Mouse (Mus musculus) kidney, embryonic 14.5 days (tissue): Measurements from ENCODE around the gene Nmnat2. TPM values are rescaled to one million over a fixed set of nuclear protein-coding genes. Genes with fewer than 3 reads are reported as not detected.

Experiments
- ATAC-seq: fragments of 200-750 bp; cut with Nextera tagmentation; 2 replicates; pipeline ENCODE4 v1.8.0; 2017; ENCODE audit warnings: moderate number of reproducible peaks, mild to moderate bottlenecking, moderate TSS enrichment, moderate library complexity; ENCODE audit not compliant: low FRiP score, low TSS enrichment
- H3K27ac ChIP-seq: fragments of 300-500 bp; sonication (generic); 2 replicates; pipeline ENCODE4 v1.5.1; 2014; ENCODE audit warnings: low read depth, mild to moderate bottlenecking, low read length, moderate library complexity, mixed read lengths
- H3K27me3 ChIP-seq: fragments of 300-500 bp; sonication (generic); 2 replicates; pipeline ENCODE4 v1.6.1; 2014; ENCODE audit warnings: mild to moderate bottlenecking, low read length; ENCODE audit not compliant: control insufficient read depth, insufficient read depth
- H3K36me3 ChIP-seq: fragments of 300-500 bp; sonication (generic); 2 replicates; pipeline ENCODE4 v1.6.1; 2014; ENCODE audit warnings: low read length, mixed read lengths; ENCODE audit not compliant: control insufficient read depth, insufficient read depth
- H3K4me1 ChIP-seq: fragments of 300-500 bp; sonication (generic); 2 replicates; pipeline ENCODE4 v1.6.1; 2014; ENCODE audit warnings: low read length, mixed read lengths; ENCODE audit not compliant: control insufficient read depth, insufficient read depth
- H3K4me2 ChIP-seq: fragments of 300-500 bp; sonication (generic); replicated peaks from 2 replicates; pipeline ENCODE4 v1.6.1; 2014; ENCODE audit warnings: low read depth, mild to moderate bottlenecking, low read length
- H3K4me3 ChIP-seq: fragments of 300-500 bp; sonication (generic); 2 replicates; pipeline ENCODE4 v1.5.1; 2014; ENCODE audit warnings: mild to moderate bottlenecking, low read length
- H3K9ac ChIP-seq: fragments of 300-500 bp; sonication (generic); 2 replicates; pipeline ENCODE4 v1.6.1; 2014; ENCODE audit warnings: low read depth, mild to moderate bottlenecking, low read length, moderate library complexity
- H3K9me3 ChIP-seq: fragments of 300-500 bp; sonication (generic); 2 replicates; pipeline ENCODE4 v1.6.1; 2016; ENCODE audit warnings: low read length; ENCODE audit not compliant: control insufficient read depth
- WGBS: fragments of 180-500 bp; shearing (Covaris S2); extraction: QIAGEN DNeasy Blood & Tissue Kit; methylation state at CpG from one replicate; pipeline ENCODE4 v1.1.7; 2014; 5-methylcytosine and 5-hydroxymethylcytosine counted together
- polyA plus RNA-seq: library from polyadenylated mRNA; unstranded; fragments of >200 nt; fragmentation: Nextera tagmentation; extraction: Ambion mirVana; gene quantifications from 2 replicates; pipeline ENCODE4 v1.2.1, GENCODE M21; 2014

Nmnat2 gene
- polyA plus RNA-seq, 1 experiment from 2014 or later, result 0.79 TPM

- no peak overlapping the region for H3K9ac ChIP-seq
- H3K4me3 ChIP-seq, result no peak overlapping the region
- WGBS, result 46% methylated on average over 12 of the region's 12 CpGs
- no peak overlapping the region for H3K27ac ChIP-seq
- no peaks in the 10 kb centered on the region for H3K36me3 ChIP-seq
- H3K4me2 ChIP-seq, result no peak overlapping the region
- H3K27me3 ChIP-seq, result no peaks in the 10 kb centered on the region
- 0 out of 2 replicates have a peak, but pooled peaks cover 3% of the 10 kb centered on the region for H3K4me1 ChIP-seq
- ATAC-seq, result no peak
- no peaks in the 10 kb centered on the region for H3K9me3 ChIP-seq
Observed at GRCm38 (mm10) chr1:153094226-153095076, 139.7 kb downstream of the Nmnat2 start.

GRCm38 (mm10) chr1:153095328-153095727, 140.5 kb downstream of the Nmnat2 start:
- H3K27ac ChIP-seq, result no peak overlapping the region
- WGBS, result 67% methylated on average over 6 of the region's 6 CpGs
- no peaks in the 10 kb centered on the region for H3K36me3 ChIP-seq
- no peak overlapping the region for H3K4me3 ChIP-seq
- ATAC-seq, result no peak
- H3K4me1 ChIP-seq, result 0 out of 2 replicates have a peak, but pooled peaks cover 3% of the 10 kb centered on the region
- H3K9me3 ChIP-seq, result no peaks in the 10 kb centered on the region
- no peak overlapping the region for H3K4me2 ChIP-seq
- H3K9ac ChIP-seq, result no peak overlapping the region
- H3K27me3 ChIP-seq, result no peaks in the 10 kb centered on the region

DNA sequence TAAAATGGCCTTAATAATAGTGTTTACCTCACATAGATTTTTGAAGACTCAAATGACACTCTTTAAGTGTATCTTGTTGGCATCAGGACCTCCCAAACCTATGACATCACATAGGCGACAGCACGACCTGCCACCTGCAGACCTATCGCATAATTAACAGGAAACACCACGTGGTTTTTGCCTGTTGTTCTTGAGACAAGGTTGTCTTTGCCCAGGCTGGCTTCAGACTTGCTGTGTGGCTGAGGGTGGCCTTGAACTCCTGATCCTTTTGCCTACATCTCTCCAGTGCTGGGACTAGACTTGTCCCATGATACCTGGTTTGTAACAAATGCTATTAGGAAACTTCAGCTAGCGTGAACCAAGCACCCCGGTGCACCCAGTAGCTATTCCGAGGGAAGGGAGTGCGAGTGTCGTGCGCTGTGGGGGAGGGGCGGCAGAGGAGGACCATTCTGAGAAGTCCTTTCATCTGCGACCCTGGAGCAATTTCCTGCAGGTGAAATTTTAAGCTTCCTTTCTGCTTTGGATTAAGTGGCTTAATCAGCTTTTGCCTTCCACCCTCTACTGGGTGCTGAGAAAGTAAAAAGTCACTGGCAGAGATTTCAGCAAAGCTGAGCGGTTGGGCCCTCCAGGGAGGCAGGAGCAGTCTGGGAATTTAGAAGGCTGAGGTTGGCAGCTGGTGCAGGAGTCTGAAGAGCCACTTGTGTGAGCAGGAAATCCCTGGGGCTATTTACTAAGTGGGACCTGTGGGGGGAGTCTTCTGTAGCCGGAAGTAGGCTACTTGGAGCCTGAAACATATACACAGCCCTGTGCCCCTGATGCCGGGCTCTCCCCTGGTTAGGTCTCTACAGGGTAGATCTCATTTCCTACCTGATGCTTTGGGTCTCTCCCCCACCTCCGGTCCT, 141.3 kb downstream of the Nmnat2 start:
- H3K27me3 ChIP-seq, result no peaks in the 10 kb centered on the region

GRCm38 (mm10) chr1:153097017-153097675, 142.4 kb downstream of the Nmnat2 start:
- 93% methylated on average over 6 of the region's 6 CpGs for WGBS
- Histone ChIP-seq H3K36me3 (no peaks in the 10 kb centered on the region), H3K27me3 (no peaks in the 10 kb centered on the region), H3K4me3 (no peak overlapping the region), H3K27ac (peak overlapping the region; percentile 65; the same call in 1 of the 2 replicates), H3K4me1 (peaks cover 8% of the 10 kb centered on the region), H3K9ac (no peak overlapping the region), H3K4me2 (no peak overlapping the region), H3K9me3 (no peaks in the 10 kb centered on the region)
- ATAC-seq, result no peak

More for the DNA sequence above, 141.3 kb downstream of the Nmnat2 start:
- H3K9me3 ChIP-seq, result no peaks in the 10 kb centered on the region
- H3K4me2 ChIP-seq, result no peak overlapping the region
- peak overlapping the region; percentile 65; the same call in 1 of the 2 replicates for H3K27ac ChIP-seq
- WGBS, result 14% methylated on average over 16 of the region's 16 CpGs
- peak; percentile 30; the same call in 1 of the 2 replicates for ATAC-seq
- H3K9ac ChIP-seq, result no peak overlapping the region
- no peaks in the 10 kb centered on the region for H3K36me3 ChIP-seq
- no peak overlapping the region for H3K4me3 ChIP-seq
- H3K4me1 ChIP-seq, result peaks cover 6% of the 10 kb centered on the region; the same call in 1 of the 2 replicates

GRCm38 (mm10) chr1:153098586-153098985, 143.8 kb downstream of the Nmnat2 start:
- Histone ChIP-seq H3K9me3 (no peaks in the 10 kb centered on the region), H3K4me3 (no peak overlapping the region), H3K4me2 (no peak overlapping the region), H3K27me3 (no peaks in the 10 kb centered on the region), H3K4me1 (peaks cover 8% of the 10 kb centered on the region), H3K9ac (no peak overlapping the region), H3K27ac (no peak overlapping the region), H3K36me3 (no peaks in the 10 kb centered on the region)
- ATAC-seq, result no peak
- 43% methylated on average over 11 of the region's 11 CpGs for WGBS

DNA sequence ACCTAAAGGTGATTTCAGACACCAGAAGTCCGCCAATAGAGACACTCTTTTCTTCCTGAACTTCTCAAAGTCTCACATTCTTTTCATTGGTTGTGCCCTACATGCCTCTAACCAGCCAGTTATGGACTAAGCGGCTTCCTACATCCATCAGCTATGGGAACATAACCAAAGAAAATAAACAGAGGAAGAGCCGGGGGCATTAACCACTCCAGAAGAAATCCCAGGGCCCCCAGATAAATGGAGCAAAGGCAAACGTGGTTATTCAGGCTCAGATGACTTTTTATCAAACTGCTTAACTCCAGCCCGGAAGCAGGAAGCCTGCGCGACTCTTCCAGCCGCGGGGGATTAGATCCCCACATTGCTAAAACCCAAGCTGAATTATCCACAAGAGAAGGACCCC, 146.1 kb downstream of the Nmnat2 start:
- no peak overlapping the region for H3K9ac ChIP-seq
- no peak for ATAC-seq
- H3K27me3 ChIP-seq, result no peaks in the 10 kb centered on the region
- no peak overlapping the region for H3K4me3 ChIP-seq
- H3K27ac ChIP-seq, result peak overlapping the region; percentile 66; the same call in 1 of the 2 replicates
- no peaks in the 10 kb centered on the region for H3K36me3 ChIP-seq
- WGBS, result 39% methylated on average over 9 of the region's 9 CpGs
- H3K9me3 ChIP-seq, result no peaks in the 10 kb centered on the region
- no peak overlapping the region for H3K4me2 ChIP-seq
- peaks cover 8% of the 10 kb centered on the region for H3K4me1 ChIP-seq

DNA sequence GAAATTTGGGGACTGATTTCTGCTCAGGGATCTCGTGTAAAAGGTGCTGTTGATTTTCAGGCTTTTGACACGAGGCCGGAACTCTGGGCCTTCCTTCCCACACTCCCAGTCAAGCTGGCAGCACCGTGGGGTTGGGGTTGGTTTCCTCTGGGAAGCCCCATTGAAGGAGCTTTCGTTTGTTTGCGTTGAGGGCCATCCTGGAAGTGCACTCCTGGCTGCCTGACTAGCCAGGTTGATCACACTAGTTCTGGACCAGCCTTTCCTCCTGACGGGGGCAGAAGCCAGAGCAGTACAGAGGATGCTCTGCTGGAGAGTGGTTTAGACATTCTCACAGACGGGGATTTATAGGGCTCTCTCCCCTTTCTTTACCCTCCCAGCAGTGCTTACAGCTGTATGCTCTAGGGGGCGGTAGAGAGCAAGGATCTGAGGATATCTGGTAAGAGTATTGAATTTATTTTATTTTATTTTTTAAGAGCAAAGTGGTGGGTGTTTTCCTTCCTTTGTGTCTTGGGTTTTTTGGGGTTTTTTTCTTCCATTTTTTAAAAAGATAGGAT, 146.6 kb downstream of the Nmnat2 start:
- no peak; the same call in 1 of the 2 replicates for ATAC-seq
- Histone ChIP-seq H3K36me3 (no peaks in the 10 kb centered on the region), H3K4me2 (no peak overlapping the region), H3K27me3 (no peaks in the 10 kb centered on the region), H3K9ac (no peak overlapping the region), H3K4me3 (no peak overlapping the region), H3K27ac (peak overlapping the region; percentile 66; the same call in 1 of the 2 replicates), H3K9me3 (no peaks in the 10 kb centered on the region), H3K4me1 (peaks cover 8% of the 10 kb centered on the region)
- 46% methylated on average over 9 of the region's 9 CpGs for WGBS
